Mouse (Mus musculus) limb, embryonic 11.5 days (tissue): Measurements from ENCODE around the gene Vamp4. TPM values are rescaled to one million over a fixed set of nuclear protein-coding genes. Genes with fewer than 3 reads are reported as not detected.

Experiments used
- ATAC-seq: fragments of 200-750 bp; cut with Nextera tagmentation; 2 replicates; pipeline ENCODE4 v1.8.0; 2017; ENCODE audit warnings: low read depth; ENCODE audit not compliant: insufficient number of reproducible peaks, low FRiP score, low TSS enrichment
- DNase-seq: peaks from one replicate; pipeline ENCODE4 v3.0.0-alpha.2; 2015; ENCODE audit warnings: low spot score
- H3K27ac ChIP-seq: fragments of 300-500 bp; sonication (generic); replicated peaks from 2 replicates; pipeline ENCODE4 v1.5.1; 2014; ENCODE audit warnings: low read depth, mild to moderate bottlenecking, low read length
- H3K27me3 ChIP-seq: fragments of 300-500 bp; sonication (generic); 2 replicates; pipeline ENCODE4 v1.6.1; 2014; ENCODE audit warnings: mild to moderate bottlenecking, low read length, mixed read lengths; ENCODE audit not compliant: control insufficient read depth, insufficient read depth
- H3K36me3 ChIP-seq: fragments of 300-500 bp; sonication (generic); 2 replicates; pipeline ENCODE4 v1.6.1; 2014; ENCODE audit warnings: mild to moderate bottlenecking, low read length, moderate library complexity, mixed read lengths; ENCODE audit not compliant: control insufficient read depth, insufficient read depth
- H3K4me1 ChIP-seq: fragments of 300-500 bp; sonication (generic); 2 replicates; pipeline ENCODE4 v1.6.1; 2014; ENCODE audit warnings: low read length, mixed read lengths; ENCODE audit not compliant: control insufficient read depth, insufficient read depth
- H3K4me2 ChIP-seq: fragments of 300-500 bp; sonication (generic); 2 replicates; pipeline ENCODE4 v1.6.1; 2014; ENCODE audit warnings: low read depth, mild to moderate bottlenecking, moderate library complexity; ENCODE audit not compliant: severe bottlenecking
- H3K4me3 ChIP-seq: fragments of 300-500 bp; sonication (generic); 2 replicates; pipeline ENCODE4 v1.5.1; 2014; ENCODE audit warnings: low read depth, low read length
- H3K9ac ChIP-seq: fragments of 300-500 bp; sonication (generic); 2 replicates; pipeline ENCODE4 v1.6.1; 2014; ENCODE audit warnings: mild to moderate bottlenecking, low read length
- H3K9me3 ChIP-seq: fragments of 300-500 bp; sonication (generic); 2 replicates; pipeline ENCODE4 v1.6.1; 2016; ENCODE audit warnings: low read length; ENCODE audit not compliant: control insufficient read depth
- WGBS: fragments of 180-500 bp; shearing (Covaris S2); extraction: QIAGEN DNeasy Blood & Tissue Kit; methylation state at CpG from one replicate; pipeline ENCODE4 v1.1.7; 2014; 5-methylcytosine and 5-hydroxymethylcytosine counted together
- polyA plus RNA-seq: library from polyadenylated mRNA; unstranded; fragments of >200 nt; fragmentation: Nextera tagmentation; extraction: Ambion mirVana; gene quantifications from 2 replicates; pipeline ENCODE4 v1.2.1, GENCODE M21; 2014

Gene Vamp4
- polyA plus RNA-seq, 1 experiment from 2014 or later: 61.8 TPM

- Histone ChIP-seq H3K27ac (no peak overlapping the region), H3K4me2 (no peak overlapping the region), H3K4me1 (no peaks in the 10 kb centered on the region), H3K9ac (no peak overlapping the region), H3K9me3 (no peaks in the 10 kb centered on the region), H3K36me3 (peaks cover 5% of the 10 kb centered on the region), H3K4me3 (no peak overlapping the region), H3K27me3 (no peaks in the 10 kb centered on the region)
- ATAC-seq (no peak), DNase-seq (no peak)
- WGBS: 95% methylated on average over 5 of the region's 5 CpGs
Observed at GRCm38 (mm10) chr1:162599617-162600016, 29.3 kb downstream of the Vamp4 start.

GRCm38 (mm10) chr1:162601288-162601687, 31.0 kb downstream of the Vamp4 start:
- WGBS: 87% methylated on average over 4 of the region's 4 CpGs

GRCm38 (mm10) chr1:162608127-162608526, 37.8 kb downstream of the Vamp4 start:
- DNase-seq (no peak), ATAC-seq (no peak)
- H3K9me3 ChIP-seq: no peaks in the 10 kb centered on the region
- H3K27me3 ChIP-seq: no peaks in the 10 kb centered on the region
- no peaks in the 10 kb centered on the region for H3K36me3 ChIP-seq
- H3K4me1 ChIP-seq: no peaks in the 10 kb centered on the region
- H3K4me3 ChIP-seq: no peak overlapping the region
- H3K9ac ChIP-seq: no peak overlapping the region
- H3K27ac ChIP-seq: no peak overlapping the region
- 29% methylated on average over 1 of the region's 1 CpGs for WGBS
- no peak overlapping the region for H3K4me2 ChIP-seq

More at GRCm38 (mm10) chr1:162601288-162601687, 31.0 kb downstream of the Vamp4 start:
- ATAC-seq (no peak), DNase-seq (no peak)
- Histone ChIP-seq H3K9me3 (no peaks in the 10 kb centered on the region), H3K4me3 (no peak overlapping the region), H3K27ac (no peak overlapping the region), H3K4me2 (no peak overlapping the region), H3K27me3 (no peaks in the 10 kb centered on the region), H3K36me3 (peaks cover 5% of the 10 kb centered on the region; the same call in 1 of the 2 replicates), H3K9ac (no peak overlapping the region), H3K4me1 (no peaks in the 10 kb centered on the region)

GRCm38 (mm10) chr1:162609633-162610250, 39.4 kb downstream of the Vamp4 start:
- ATAC-seq (no peak), DNase-seq (no peak)
- H3K9me3 ChIP-seq: no peaks in the 10 kb centered on the region
- H3K36me3 ChIP-seq: no peaks in the 10 kb centered on the region
- H3K4me2 ChIP-seq: no peak overlapping the region
- H3K9ac ChIP-seq: no peak overlapping the region
- no peaks in the 10 kb centered on the region for H3K4me1 ChIP-seq
- H3K27ac ChIP-seq: no peak overlapping the region
- no peak overlapping the region for H3K4me3 ChIP-seq
- WGBS: 37% methylated on average over 9 of the region's 9 CpGs
- no peaks in the 10 kb centered on the region for H3K27me3 ChIP-seq

GRCm38 (mm10) chr1:162611191-162611590, 40.9 kb downstream of the Vamp4 start:
- H3K36me3 ChIP-seq: no peaks in the 10 kb centered on the region
- no peaks in the 10 kb centered on the region for H3K9me3 ChIP-seq
- DNase-seq (no peak), ATAC-seq (no peak)
- no peak overlapping the region for H3K27ac ChIP-seq
- H3K4me2 ChIP-seq: no peak overlapping the region
- H3K9ac ChIP-seq: no peak overlapping the region
- 85% methylated on average over 4 of the region's 4 CpGs for WGBS
- H3K4me3 ChIP-seq: no peak overlapping the region
- H3K4me1 ChIP-seq: no peaks in the 10 kb centered on the region
- H3K27me3 ChIP-seq: no peaks in the 10 kb centered on the region

- Histone ChIP-seq H3K9ac (no peak overlapping the region), H3K36me3 (no peaks in the 10 kb centered on the region), H3K9me3 (no peaks in the 10 kb centered on the region), H3K4me3 (no peak overlapping the region), H3K27ac (no peak overlapping the region), H3K27me3 (no peaks in the 10 kb centered on the region), H3K4me1 (no peaks in the 10 kb centered on the region), H3K4me2 (no peak overlapping the region)
- DNase-seq (no peak), ATAC-seq (no peak)
- WGBS: 90% methylated on average over 1 of the region's 1 CpGs
Observed at GRCm38 (mm10) chr1:162615511-162615910, 45.2 kb downstream of the Vamp4 start.

- no peak for DNase-seq
- 61% methylated on average over 4 of the region's 4 CpGs for WGBS
Observed at GRCm38 (mm10) chr1:162620487-162620886, 50.2 kb downstream of the Vamp4 start.

GRCm38 (mm10) chr1:162623895-162624294, 53.6 kb downstream of the Vamp4 start:
- Histone ChIP-seq H3K4me3 (no peak overlapping the region), H3K9me3 (no peaks in the 10 kb centered on the region), H3K27ac (no peak overlapping the region), H3K36me3 (no peaks in the 10 kb centered on the region), H3K9ac (no peak overlapping the region), H3K27me3 (no peaks in the 10 kb centered on the region), H3K4me1 (no peaks in the 10 kb centered on the region; the same call in 1 of the 2 replicates), H3K4me2 (no peak overlapping the region)
- 37% methylated on average over 4 of the region's 4 CpGs for WGBS
- ATAC-seq: no peak
- no peak for DNase-seq

More at GRCm38 (mm10) chr1:162620487-162620886, 50.2 kb downstream of the Vamp4 start:
- no peaks in the 10 kb centered on the region; the same call in 1 of the 2 replicates for H3K4me1 ChIP-seq
- no peak overlapping the region for H3K4me2 ChIP-seq
- no peak overlapping the region for H3K27ac ChIP-seq
- H3K9ac ChIP-seq: no peak overlapping the region
- no peak for ATAC-seq
- H3K36me3 ChIP-seq: no peaks in the 10 kb centered on the region
- no peak overlapping the region for H3K4me3 ChIP-seq
- H3K9me3 ChIP-seq: no peaks in the 10 kb centered on the region
- no peaks in the 10 kb centered on the region for H3K27me3 ChIP-seq

- Histone ChIP-seq H3K36me3 (no peaks in the 10 kb centered on the region), H3K27me3 (no peaks in the 10 kb centered on the region), H3K9ac (no peak overlapping the region), H3K27ac (no peak overlapping the region), H3K9me3 (no peaks in the 10 kb centered on the region), H3K4me1 (no peaks in the 10 kb centered on the region; the same call in 1 of the 2 replicates), H3K4me2 (no peak overlapping the region), H3K4me3 (no peak overlapping the region)
- DNase-seq (no peak), ATAC-seq (no peak)
- 74% methylated on average over 7 of the region's 7 CpGs for WGBS
Observed at GRCm38 (mm10) chr1:162625229-162625628, 54.9 kb downstream of the Vamp4 start.
